Comparison of ENCODE assay signal across 8 mouse cellular contexts in the genomic region with DNA sequence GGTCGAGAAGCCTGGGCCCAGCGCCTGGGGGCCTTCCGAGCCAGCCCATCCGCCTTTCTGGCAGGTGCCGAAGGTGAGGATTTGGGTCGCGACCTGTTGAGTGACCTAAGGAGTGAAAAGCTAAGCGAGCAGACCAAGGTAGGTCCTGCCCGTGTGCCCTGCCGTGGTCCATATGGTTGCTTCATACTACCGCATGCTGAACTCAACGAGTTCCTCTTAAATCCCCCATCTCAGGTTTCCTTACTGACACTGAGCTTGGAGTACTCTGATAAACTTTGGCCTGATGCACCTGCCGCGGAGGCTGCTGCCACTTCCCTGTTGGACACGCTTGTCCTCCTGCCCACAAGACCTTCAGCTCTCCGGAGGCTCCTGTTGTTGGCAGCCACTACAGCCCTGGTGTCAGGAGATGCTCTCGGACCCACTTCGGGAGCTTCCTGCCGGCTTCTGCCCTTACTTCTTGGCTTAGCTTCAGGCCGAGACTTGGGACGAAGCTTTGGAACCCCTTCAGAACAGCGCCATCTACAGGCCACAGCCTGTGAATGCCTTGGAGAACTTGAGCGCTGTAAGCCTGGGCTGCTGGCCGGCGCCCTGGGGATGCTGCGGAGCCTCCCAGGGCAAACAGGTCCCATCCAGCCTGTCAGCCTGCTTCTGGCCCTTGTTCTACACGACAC. TPM values are rescaled to one million over a fixed set of nuclear protein-coding genes. Genes with fewer than 3 reads are reported as not detected.
DNase-seq lines count a peak whose midpoint lies in the region; ATAC-seq lines count a peak whose summit lies in the region.

No protein-coding gene starts in this region.

- 8% methylated on average over 27 of the region's 27 CpGs for WGBS in hindbrain, embryonic 15.5 days

- H3K4me2 ChIP-seq in hindbrain, embryonic 15.5 days, result peak overlapping the region; percentile 98

- H3K4me1 ChIP-seq in hindbrain, embryonic 15.5 days (replicated peaks), result peaks cover 19% of the 10 kb centered on the region

- no peaks in the 10 kb centered on the region for H3K9me3 ChIP-seq in hindbrain, embryonic 15.5 days

- peak overlapping the region; percentile 82 for H3K4me3 ChIP-seq in hindbrain, embryonic 15.5 days

- DNase-seq in T-cell, adult 2 months (ENCODE audit: low spot score), result peak; percentile 74
- DNase-seq in cerebellum, postnatal 25 days, result peak; percentile 87 to 91
- peak; percentile 73 to 78 for DNase-seq in frontal cortex, postnatal 36 days (ENCODE audit: low spot score in 2 of 2)
- DNase-seq in left cerebral cortex, adult 11 months (ENCODE audit: low spot score), result peak; percentile 57
- peak; percentile 87 for DNase-seq in lung, postnatal 36 days
- peak; percentile 95 for DNase-seq in retina, embryonic 14.5 days (ENCODE audit: low spot score)
- peak; percentile 78 to 79 for DNase-seq in thymus, postnatal 36 days

- peaks cover 12% of the 10 kb centered on the region; the same call in 1 of the 2 replicates for H3K36me3 ChIP-seq in hindbrain, embryonic 15.5 days

- H3K9ac ChIP-seq in hindbrain, embryonic 15.5 days, result peak overlapping the region; percentile 79

- H3K27me3 ChIP-seq in hindbrain, embryonic 15.5 days, result peaks cover 23% of the 10 kb centered on the region

- H3K27ac ChIP-seq in hindbrain, embryonic 15.5 days (replicated peaks), result peak overlapping the region; percentile 80; the same call in 1 of the 2 replicates

- ATAC-seq in hindbrain, embryonic 15.5 days (ENCODE audit: low FRiP score, low read depth), result peak; percentile 4; the same call in 1 of the 2 replicates

RNA-seq across cellular contexts. Expression of gene Ap5b1, which starts 0.8 kb away (rescaled TPM):
- polyA plus RNA-seq in hindbrain, embryonic 15.5 days (2015; fragmentation: Nextera tagmentation; extraction: Ambion mirVana), result 3.1 and 3.7 TPM in 2 replicates

RNA-seq across cellular contexts. Expression of gene Ovol1, which starts 8.2 kb away (rescaled TPM):
- polyA plus RNA-seq in hindbrain, embryonic 15.5 days (2015; fragmentation: Nextera tagmentation; extraction: Ambion mirVana), result 0.08 TPM in 1 of 2 replicates, not detected in the other

RNA-seq across cellular contexts. Expression of gene Rnaseh2c, which starts 33.1 kb away (rescaled TPM):
- 66.6 and 67.4 TPM in 2 replicates for polyA plus RNA-seq in hindbrain, embryonic 15.5 days (2015; fragmentation: Nextera tagmentation; extraction: Ambion mirVana)

RNA-seq across cellular contexts. Expression of gene Kat5, which starts 41.4 kb away (rescaled TPM):
- polyA plus RNA-seq in hindbrain, embryonic 15.5 days (2015; fragmentation: Nextera tagmentation; extraction: Ambion mirVana), result 67.2 and 69.2 TPM in 2 replicates

RNA-seq across cellular contexts. Expression of gene Snx32, which starts 58.3 kb away (rescaled TPM):
- polyA plus RNA-seq in hindbrain, embryonic 15.5 days (2015; fragmentation: Nextera tagmentation; extraction: Ambion mirVana), result 94.6 and 99.8 TPM in 2 replicates

Comparison
In these comparisons a context has a peak if more than half of its experiments do, and no peak if none do; other contexts are left out.
1. Peak in every context shown above with its lines: DNase-seq, ATAC-seq, H3K4me3 ChIP-seq and H3K27ac ChIP-seq.